In genomic region chr15:77066233-77066632, GRCm38 (mm10) we compare ENCODE assay signal across 21 mouse cellular contexts. TPM values are rescaled to one million over a fixed set of nuclear protein-coding genes. Genes with fewer than 3 reads are reported as not detected.
DNase-seq lines count a peak whose midpoint lies in the region; ATAC-seq and TF ChIP-seq lines count a peak whose summit lies in the region.
"Had no signal": no experiment of that assay in that cellular context is flagged by ENCODE, and none has a peak within 500 bp of the region (broad histone marks: within the 10 kb centered on the region; RNA-seq: fewer than 3 reads in every experiment).

No protein-coding gene starts in this region.

- H3K27ac ChIP-seq in layer of hippocampus, adult 2 months: peak overlapping the region; percentile 84
- H3K27ac ChIP-seq in hindbrain, embryonic 10.5 days: no peak overlapping the region
- H3K27ac ChIP-seq in limb, embryonic 10.5 days: no peak overlapping the region
- H3K27ac ChIP-seq: embryonic facial prominence, embryonic 10.5 days; heart, adult 2 months; hindbrain, embryonic 14.5 days had no signal

- no peak overlapping the region for H3K4me3 ChIP-seq in layer of hippocampus, adult 2 months
- no peak overlapping the region for H3K4me3 ChIP-seq in hindbrain, embryonic 10.5 days
- no peak overlapping the region for H3K4me3 ChIP-seq in limb, embryonic 10.5 days
- H3K4me3 ChIP-seq: embryonic facial prominence, embryonic 10.5 days; heart, adult 2 months had no signal

- no peaks in the 10 kb centered on the region for H3K27me3 ChIP-seq in hindbrain, embryonic 10.5 days (ENCODE audit: insufficient read depth, poor library complexity, severe bottlenecking)
- no peaks in the 10 kb centered on the region for H3K27me3 ChIP-seq in limb, embryonic 10.5 days (ENCODE audit: low read depth, poor library complexity, severe bottlenecking)

- TF ChIP-seq CTCF in layer of hippocampus, adult 2 months (conservative IDR thresholded peaks at IDR 0.05): no peak

- H3K9me3 ChIP-seq in hindbrain, embryonic 10.5 days: no peaks in the 10 kb centered on the region
- H3K9me3 ChIP-seq in limb, embryonic 10.5 days (replicated peaks): no peaks in the 10 kb centered on the region
- H3K9me3 ChIP-seq: embryonic facial prominence, embryonic 10.5 days had no signal

- H3K36me3 ChIP-seq in hindbrain, embryonic 10.5 days: no peaks in the 10 kb centered on the region
- no peaks in the 10 kb centered on the region for H3K36me3 ChIP-seq in limb, embryonic 10.5 days
- H3K36me3 ChIP-seq: embryonic facial prominence, embryonic 10.5 days had no signal

- H3K4me1 ChIP-seq in hindbrain, embryonic 10.5 days (replicated peaks): peaks cover under 1% of the 10 kb centered on the region; the same call in 1 of the 2 replicates
- peaks cover 5% of the 10 kb centered on the region for H3K4me1 ChIP-seq in limb, embryonic 10.5 days

- ATAC-seq in frontal cortex, adult (ENCODE audit: low TSS enrichment): peak; percentile 51
- ATAC-seq: activated CD4-positive, CD25-positive, alpha-beta regulatory T cell, adult 4 months; forebrain, embryonic 14.5 days had no signal

- DNase-seq in frontal cortex, postnatal 25 days (ENCODE audit: low spot score in 2 of 2): no peak
- peak in 1 of 2 experiments; percentile 56 for DNase-seq in layer of hippocampus, adult 2 months (ENCODE audit: low spot score in 2 of 2)
- DNase-seq in layer of hippocampus, postnatal 10 days (ENCODE audit: low spot score in 2 of 2): no peak
- DNase-seq in right cerebral cortex, postnatal 25 days: peak; percentile 35
- no peak for DNase-seq in right cerebral cortex, adult 2 months (ENCODE audit: low spot score in 2 of 2)
- DNase-seq in hindbrain, embryonic 10.5 days (ENCODE audit: low spot score): no peak
- DNase-seq in limb, embryonic 10.5 days (ENCODE audit: low spot score): no peak
- DNase-seq: adrenal gland, postnatal 14 days; cerebellum, adult 18-20 months; cerebellum, adult 9-11 months; cerebellum, postnatal 36 days; gastrocnemius, postnatal 14 days; heart, adult 2 months; heart, postnatal 10 days had no signal

- 87% methylated on average over 6 of the region's 6 CpGs for WGBS in hindbrain, embryonic 10.5 days
- WGBS in limb, embryonic 10.5 days: 87% methylated on average over 6 of the region's 6 CpGs

RNA-seq across cellular contexts. Expression of gene Mb, which starts 15.8 kb away (rescaled TPM):
- total RNA-seq in layer of hippocampus, adult 2 months (2021): under 1 TPM in 1 of 2 experiments, not detected in 1; 0.49 TPM
- under 1 TPM; 0.31 to 0.57 TPM for total RNA-seq in layer of hippocampus, postnatal 10 days (2021)
- 0.63 TPM in 1 of 2 replicates, not detected in the other for polyA plus RNA-seq in hindbrain, embryonic 10.5 days (2016; fragmentation: Nextera tagmentation; extraction: Ambion mirVana)
- 0.44 and 0.60 TPM in 2 replicates for polyA plus RNA-seq in limb, embryonic 10.5 days (2016; fragmentation: Nextera tagmentation; extraction: Ambion mirVana)
- total RNA-seq: hematopoietic stem cell, adult 5-6 weeks; MEL had no signal
- polyA plus RNA-seq: activated CD4-positive, CD25-positive, alpha-beta regulatory T cell, adult 4 months; forebrain, embryonic 14.5 days had no signal

RNA-seq across cellular contexts. Expression of gene Apol6, which starts 21.7 kb away (rescaled TPM):
- total RNA-seq in layer of hippocampus, adult 2 months (2021): not detected
- under 1 TPM in 1 of 2 experiments, not detected in 1; 0.25 TPM for total RNA-seq in layer of hippocampus, postnatal 10 days (2021)
- 0.06 TPM in 1 of 2 replicates, not detected in the other for polyA plus RNA-seq in hindbrain, embryonic 10.5 days (2016; fragmentation: Nextera tagmentation; extraction: Ambion mirVana)
- polyA plus RNA-seq in limb, embryonic 10.5 days (2016; fragmentation: Nextera tagmentation; extraction: Ambion mirVana): 0.14 TPM in 1 of 2 replicates, not detected in the other
- total RNA-seq: hematopoietic stem cell, adult 5-6 weeks; MEL had no signal
- polyA plus RNA-seq: activated CD4-positive, CD25-positive, alpha-beta regulatory T cell, adult 4 months; forebrain, embryonic 14.5 days; hindbrain, embryonic 14.5 days had no signal
